Mouse (Mus musculus): ENCODE results near the gene Pfn1.

Gene Pfn1

DNA sequence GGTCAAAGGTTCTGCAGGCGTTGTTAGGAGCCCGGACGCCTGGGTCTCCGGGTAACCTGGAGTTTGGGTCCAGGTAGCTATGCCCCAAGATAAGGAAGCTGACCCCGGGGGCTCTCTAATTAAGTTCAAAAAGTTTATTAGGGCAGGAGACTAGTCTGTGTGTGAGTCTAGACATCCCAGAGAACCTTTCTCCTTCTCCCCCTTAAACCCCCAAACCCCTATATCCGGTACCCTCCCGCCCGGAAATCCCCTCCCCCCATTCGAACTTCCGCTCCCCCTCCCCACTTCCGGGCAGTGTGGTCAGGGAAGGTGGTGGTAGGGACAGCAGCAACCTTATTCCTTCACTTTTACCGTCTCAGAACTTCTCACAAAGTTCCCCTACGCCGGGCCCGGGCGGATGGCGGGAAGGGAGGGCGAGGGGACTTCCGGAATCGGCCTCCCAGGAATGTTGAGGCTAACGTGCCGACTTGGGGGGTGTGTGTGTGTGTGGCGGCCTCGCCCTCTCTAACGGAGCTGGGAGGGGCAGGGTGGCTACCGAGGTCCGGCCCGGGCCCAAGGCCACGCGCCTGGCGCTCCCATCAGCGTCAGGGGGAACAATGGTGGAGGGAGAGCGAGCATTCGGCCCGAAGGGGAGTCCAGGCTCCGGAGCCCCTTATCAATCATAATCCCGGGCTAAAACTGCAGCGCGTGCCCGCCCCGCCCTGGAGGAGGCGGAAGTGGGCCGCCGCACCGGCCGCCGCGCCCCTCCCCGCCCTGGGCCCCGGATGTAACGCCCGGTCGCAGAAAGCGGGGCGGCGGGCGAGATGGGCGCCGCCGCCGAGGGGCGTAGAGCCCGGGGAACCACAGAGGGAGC is 873 bp downstream of the Pfn1 start:
- peak; percentile 69 to 71 for DNase-seq

DNA sequence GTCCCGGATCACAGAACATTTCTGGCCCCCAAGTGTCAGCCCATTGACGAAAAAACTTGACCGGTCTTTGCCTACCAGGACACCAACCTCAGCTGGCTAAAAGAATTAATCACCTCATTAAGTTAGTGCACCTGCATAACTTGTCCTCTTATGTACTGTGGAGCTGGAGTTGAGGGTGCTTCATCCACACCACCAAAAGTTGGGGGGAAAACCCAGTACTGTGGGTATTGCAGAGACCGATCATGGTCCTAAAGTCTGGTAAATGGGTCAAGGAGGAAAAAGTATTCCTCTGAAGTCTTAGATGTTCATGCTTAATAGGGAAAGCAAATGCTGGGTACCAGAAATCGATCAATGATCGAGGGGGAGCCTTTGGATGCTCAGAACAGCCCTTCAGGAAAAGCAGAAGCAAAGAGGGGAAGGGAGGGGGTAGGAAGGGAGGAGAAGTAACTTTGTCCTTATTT is 1.5 kb downstream of the Pfn1 start:
- no peak for DNase-seq

DNA sequence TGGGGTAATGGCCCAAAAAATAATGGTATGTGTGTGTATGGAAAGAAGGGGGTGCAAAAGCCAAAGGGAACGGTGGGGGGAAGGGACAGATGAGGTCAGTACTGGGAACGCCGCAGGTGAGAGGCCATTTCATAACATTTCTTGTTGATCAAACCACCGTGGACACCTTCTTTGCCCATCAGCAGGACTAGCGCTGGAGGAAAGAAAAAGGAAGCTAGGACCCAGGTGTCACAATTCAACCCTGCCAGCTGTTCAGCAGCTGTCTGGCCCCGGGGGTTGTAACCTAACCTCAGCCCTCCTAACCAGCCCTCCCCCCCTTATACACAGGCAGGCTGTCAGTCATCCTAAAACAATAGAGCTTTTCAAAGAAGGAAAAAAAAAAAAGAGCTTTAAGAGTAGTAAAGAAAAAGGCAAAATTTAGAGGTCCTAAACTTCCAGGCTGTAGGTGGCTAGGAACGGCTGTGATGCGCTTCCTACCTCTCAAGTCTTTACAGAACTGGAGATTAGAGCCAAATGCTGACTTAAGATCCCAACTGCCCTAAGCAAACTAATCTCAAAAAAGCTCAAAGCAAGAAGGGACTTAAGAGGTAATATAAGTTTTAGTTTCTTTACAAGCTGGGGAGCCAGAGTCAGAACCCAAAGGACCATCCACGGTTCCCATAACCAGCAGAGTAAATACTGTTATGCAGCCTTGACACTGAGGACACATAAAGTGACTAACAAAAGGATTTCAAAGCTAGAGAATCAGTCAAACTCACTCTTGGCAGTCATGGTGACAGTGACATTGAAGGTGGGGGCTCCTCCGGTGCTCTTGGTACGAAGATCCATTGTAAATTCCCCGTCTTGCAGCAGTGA is 2.2 kb downstream of the Pfn1 start:
- DNase-seq = no peak

DNA sequence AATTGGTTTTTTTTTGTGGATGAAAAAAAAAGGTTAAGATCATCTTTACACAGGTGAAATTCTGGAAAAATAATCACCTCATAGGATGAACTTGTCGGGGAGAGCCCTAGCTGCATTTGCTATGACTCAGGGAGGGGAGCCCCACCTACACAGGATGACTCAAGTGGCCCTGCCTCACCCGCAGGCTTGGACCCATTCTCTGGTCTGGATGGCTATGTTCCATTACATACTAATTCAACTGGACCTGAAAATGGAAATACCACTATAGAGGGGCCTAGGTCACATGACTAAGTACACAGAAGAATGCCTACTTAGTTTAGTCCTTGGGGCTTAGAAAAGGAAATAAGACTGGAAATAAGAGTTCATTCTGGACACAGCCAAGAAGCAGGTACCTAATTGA is 3.1 kb downstream of the Pfn1 start:
- no peak for DNase-seq

DNA sequence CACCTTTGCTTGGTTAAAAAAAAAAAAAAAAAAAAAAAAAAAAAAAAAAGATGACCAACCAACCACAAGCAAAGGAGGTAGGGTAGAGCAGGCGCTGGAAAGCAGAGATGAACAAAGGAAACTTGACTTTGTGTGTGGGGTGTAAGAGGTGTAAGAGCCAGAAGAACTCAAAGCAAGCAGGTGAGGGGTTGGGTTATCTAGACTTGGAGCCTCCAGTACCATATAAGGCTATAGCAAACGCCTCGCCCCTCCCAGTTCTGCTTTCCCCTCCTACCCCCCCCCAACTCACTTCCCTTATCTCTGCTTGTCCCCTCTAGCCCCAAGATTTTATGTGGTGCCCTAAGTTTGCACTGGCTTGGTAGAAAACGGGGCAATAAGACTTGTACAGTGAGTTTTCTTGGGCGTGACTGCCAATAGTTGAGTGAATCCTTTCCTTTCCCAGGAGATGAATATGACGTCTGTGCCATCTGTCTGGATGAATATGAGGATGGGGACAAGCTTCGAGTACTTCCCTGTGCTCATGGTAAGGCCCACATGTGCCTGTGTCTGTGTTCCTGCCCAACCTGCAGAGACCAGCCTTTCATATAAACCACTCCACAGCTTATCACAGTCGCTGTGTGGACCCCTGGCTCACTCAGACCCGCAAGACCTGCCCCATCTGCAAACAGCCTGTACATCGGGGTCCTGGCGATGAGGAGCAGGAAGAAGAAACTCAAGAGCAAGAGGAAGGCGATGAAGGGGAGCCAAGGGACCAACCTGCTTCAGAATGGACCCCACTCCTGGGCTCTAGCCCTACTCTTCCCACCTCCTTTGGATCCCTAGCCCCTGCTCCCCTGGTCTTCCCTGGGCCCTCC is 3.9 kb downstream of the Pfn1 start:
- DNase-seq = no peak

DNA sequence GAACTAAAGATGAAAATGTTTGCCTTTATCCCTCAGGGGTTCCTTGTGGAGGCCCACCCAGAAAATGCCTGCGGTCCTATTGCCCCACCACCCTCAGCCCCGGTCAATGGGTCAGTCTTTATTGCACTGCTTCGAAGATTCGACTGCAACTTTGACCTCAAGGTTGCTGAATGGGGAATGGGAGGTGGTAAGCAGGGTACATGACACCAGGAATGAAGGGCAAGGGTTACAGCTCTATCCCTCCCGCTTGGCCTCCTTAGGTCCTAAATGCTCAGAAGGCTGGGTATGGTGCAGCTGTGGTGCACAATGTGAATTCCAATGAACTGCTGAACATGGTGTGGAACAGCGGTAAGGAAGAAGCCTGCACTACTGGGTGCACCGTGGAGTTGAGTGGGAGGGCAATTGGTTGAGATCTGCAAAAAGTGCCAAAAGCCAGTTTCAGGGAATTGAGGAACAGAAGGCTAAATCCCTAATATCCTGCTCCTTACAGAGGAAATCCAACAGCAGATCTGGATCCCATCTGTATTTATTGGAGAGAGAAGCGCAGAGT is 5.2 kb downstream of the Pfn1 start:
- no peak for DNase-seq

DNA sequence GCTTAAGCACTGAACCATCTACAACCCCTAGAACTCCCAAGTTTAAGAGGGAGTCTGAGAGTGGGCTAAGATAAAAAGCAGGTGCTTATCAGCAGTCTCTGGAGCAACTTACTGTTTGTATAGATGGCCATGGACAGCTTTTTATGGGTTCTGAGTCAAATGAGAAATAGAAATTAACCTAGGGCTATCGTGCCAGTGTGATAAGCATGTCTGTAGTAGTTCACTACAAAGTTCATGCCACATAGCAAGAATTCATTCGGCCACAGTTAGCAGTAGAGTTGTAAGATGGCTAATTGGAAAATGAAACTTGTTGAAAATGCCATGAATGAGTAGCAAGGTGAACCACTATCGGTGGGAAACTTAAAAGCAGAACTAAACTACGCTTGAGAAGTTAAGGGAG is 5.9 kb downstream of the Pfn1 start:
- no peak for DNase-seq

DNA sequence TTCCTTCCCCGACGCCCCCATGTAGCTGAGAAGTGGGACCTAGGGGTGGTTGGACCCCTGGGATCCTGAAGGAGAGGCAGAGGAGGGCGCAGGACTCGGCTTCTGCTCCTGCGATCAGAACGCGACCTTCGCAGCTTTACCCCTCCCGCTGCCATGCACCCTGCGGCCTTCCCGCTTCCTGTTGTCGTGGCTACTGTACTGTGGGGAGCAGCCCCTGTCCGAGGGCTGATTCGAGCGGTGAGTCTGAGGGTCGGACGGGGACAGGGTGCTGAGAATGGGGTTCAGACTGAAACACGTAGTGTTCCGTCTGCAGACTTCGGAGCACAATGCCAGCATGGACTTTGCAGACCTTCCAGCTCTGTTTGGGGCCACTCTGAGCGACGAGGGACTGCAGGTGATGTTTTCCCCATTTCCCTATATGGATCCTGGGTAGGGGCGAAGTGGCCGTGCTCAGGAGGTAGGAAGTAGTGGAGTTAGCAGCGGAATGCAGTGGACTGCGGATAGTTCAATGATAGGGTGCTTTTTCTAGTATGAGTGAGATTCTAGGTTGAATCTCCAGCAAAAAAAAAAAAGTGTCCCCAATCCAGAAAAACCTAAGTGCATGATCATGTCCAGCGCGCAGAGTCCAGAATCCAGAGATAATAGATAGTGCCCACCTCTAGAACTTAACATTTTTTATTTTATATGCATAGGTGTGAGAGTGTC is 6.6 kb downstream of the Pfn1 start:
- peak in 1 of 2 experiments; percentile 28 for DNase-seq

DNA sequence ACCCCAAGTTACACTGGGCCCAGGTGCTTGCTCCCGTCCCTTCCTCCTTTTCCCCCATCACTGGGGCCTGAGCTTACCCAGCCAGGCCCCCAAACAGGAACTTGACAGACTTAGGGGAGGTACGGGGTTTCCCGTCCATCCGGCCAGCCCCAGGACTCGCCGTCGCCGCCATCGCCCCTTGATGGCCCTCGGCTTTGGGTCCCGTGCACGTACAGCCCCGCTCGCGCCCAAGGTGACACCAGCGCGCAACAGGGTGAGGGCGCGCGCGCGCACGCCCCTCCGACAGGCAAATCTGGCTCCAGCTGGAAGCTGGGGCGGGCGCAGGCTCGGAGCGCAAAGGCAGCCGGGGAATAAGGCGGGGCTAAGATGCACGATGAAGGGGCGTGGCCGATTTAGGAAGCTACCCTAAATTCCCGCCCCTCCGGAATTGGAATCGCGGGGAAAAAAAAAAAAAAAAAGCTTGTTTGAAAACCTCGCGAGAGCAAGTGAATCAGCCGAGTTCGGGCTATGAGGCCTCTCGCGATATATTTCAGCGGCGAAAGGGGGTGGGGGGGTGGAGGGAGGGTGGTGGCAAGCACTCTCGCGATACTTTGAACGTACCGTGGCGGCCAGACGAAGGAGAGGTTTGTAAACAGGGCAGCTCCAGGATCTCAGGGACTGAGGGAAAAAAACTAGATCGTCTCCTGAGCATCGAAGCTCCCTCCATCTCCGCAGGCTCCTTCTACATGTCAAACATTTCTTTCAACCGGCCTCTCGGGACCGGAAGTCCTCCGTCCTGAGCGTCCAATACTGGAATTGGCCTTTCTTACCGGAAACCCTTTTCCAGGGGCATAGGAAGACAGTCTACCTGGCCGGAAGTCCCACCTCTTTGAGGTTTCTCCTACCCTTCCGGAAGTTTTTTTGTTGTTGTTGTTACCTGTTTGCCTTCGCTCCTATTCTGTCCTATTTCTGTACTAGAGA is 7.5 kb downstream of the Pfn1 start, which contains the start of the genes Rnf167 and Slc25a11:
Rnf167 (plus strand) TSS at position 545 of the 960 bp plus-strand sequence.
Slc25a11 (minus strand) TSS at position 789 of the 960 bp plus-strand sequence.
- peak; percentile 97 to 98 for DNase-seq

DNA sequence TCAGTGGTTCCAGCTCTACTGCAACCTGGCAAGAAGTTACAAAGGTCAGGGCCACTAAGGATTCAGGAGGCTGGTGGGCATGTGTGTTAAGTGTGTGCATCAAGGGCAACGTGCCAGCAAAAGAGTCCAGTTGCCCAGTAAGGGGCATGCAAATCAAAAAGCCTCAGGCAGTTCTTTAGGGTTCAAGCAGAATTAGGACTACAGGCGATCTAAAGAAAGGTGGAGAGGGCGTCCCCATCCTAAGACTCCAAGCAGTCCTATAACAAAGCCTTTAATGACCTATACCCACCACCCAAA is 8.2 kb downstream of the Pfn1 start:
- DNase-seq = no peak

DNA sequence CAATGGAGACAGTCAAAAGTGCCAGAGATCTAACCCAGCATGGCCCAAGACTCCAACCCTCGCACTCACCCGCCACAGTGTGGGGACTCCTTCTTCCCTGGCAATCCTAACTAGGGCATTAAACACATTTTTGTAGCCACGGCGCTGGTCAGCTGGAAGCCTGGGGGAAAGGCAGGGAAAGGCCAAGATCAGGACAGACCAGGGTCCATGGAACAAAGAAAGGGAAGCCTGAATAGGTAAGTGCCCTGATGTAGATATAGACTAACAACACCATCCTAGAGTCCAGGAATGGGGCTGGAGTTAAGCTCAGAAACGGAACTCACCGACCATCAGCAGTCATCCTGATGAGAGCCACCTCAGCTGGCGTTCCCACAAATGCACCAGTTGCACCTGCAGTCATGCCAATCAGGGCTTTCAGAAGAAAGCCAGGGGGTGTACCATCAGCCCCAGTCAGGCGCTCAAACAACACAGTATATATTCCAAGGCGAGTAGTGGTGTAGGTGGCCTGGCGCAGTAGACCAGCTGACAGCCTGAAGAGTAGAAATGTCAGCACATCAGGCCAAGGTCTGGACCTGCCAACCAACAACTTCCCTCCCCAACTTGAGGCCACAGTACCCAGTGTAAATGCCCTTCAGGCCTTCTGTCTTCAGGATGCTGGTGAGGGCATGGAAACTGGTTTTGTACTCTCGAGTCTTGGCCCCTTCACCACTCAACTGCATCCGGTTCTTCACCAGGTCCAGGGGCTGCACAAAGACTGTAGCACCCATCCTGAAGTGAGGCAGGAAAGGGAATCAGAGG is 8.8 kb downstream of the Pfn1 start:
- DNase-seq = no peak

DNA sequence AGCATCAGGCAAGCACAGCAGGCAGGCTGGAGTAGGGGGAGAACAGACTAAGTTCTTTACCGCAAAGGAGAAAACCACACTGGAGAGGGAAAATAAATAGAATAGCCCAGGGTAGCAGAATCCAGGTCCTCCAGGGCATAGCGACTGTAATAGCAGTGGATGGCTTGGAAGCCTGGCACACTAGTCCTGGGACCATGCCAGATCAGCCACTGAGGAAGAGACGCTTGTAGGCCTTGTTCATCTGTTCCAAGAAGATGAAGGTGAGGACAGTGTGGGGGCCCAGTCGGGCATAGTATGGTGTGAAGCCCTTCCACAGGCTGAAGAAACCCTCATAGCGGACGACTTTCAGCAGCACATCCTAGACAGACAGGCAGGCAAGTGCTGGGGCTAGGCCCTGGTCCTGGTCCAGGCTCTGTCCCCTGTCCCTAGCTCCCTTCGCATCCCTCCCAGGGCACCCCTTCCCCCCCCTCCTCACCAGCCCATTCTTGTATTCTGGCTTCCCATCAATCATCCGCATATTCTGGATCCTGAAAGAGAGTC is 9.8 kb downstream of the Pfn1 start:
- DNase-seq = no peak

DNA sequence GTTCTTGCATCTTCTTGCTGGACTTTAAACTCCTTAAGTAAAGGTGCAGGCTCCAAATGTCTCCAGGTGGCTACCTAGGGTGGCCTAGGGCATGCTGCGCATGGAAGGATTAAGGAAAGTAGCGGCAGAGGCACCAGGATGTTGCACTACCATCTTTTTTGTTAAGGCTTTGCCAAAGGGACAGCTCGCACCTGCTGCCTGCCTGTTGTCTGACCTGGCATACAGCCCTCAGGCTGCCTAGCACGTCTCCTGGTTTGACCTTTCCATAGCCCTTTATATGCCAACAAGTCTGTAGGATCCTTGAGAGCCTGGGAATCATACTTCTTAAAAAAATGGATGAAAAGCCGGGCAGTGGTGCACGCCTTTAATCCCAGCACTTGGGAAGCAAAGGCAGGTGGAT is 11.4 kb downstream of the Pfn1 start:
- DNase-seq = no peak

DNA sequence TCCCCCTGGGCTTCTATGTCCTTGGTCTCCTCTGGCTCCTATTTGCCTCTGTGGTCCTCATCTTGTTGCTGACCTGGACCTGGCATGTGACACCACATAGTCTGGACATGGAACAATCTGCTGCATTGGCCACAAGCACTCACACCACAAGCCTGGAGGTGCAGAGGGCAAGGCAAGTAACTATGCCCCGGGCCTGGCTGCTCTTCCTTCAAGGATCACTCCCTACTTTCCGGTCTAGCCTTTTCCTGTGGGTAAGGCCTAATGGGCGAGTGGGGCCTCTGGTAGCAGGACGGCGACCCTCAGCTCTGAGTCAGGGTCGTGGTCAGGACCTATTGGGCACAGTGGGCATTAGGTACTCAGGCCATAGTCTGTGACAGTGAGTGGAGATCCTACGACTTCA is 13.2 kb downstream of the Pfn1 start:
- DNase-seq = no peak

DNA sequence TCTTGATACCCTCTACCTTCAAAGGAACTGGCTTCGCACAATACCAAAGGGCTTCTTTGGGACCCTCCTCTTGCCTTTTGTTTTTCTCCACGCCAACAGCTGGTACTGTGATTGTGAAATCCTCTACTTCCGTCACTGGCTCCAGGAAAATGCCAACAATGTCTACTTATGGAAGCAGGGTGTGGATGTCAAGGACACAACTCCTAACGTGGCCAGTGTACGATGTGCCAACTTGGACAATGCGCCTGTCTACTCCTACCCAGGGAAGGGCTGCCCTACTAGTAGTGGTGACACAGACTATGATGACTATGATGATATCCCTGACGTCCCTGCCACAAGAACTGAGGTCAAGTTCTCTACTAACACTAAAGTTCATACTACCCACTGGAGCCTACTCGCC is 14.5 kb downstream of the Pfn1 start:
- peak in 1 of 2 experiments; percentile 51 for DNase-seq

DNA sequence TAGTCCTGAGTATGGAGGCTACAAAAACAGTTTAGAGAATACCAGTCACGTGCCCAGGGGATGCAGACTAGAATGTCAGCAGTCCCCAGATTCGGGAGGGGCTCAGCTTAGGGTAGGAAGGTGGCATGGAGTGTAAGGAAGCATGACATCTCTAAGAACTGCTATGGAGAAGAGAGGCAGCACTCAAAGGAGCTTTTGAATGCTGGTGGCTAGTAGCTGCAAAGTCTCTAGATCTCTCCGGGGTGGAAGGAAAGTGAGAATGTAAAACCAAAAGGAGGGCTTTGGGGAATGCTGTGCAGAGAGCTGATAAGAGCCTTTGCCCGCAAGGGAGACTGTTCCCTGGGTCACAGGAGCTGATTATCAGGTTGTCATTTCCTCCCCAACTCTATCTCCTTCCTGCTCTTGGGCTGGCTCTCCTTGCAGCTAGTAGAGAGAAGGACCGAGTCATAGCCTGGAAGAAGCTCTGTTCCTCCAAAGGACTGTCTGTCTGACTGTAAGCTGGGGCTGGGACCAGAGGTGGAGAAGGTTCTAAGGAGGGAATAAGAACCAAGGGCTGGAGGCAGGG is 15.6 kb downstream of the Pfn1 start, which contains the start of gene Gp1ba:
Gp1ba (plus strand) TSS at position 409 of the 565 bp plus-strand sequence.
- no peak for DNase-seq

DNA sequence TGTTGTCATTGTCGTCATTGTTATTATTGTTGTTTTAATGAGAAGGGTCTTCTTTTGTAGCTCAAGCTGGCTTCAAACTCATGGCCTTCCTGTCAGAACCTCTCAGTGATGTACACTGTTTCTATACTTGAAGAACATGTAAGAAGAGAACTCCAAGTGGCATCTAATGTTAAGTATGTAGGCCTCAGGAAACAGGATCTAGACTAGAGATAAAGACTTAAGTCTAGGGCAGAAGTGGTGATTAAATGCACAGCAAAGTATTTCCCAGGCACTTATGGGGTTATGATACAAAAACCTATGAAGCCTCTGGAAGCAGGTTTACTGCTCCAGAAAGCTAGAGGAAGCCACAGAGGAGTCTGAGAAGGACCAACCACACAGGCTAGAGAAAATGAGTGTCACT is 16.2 kb downstream of the Pfn1 start:
- no peak for DNase-seq

DNA sequence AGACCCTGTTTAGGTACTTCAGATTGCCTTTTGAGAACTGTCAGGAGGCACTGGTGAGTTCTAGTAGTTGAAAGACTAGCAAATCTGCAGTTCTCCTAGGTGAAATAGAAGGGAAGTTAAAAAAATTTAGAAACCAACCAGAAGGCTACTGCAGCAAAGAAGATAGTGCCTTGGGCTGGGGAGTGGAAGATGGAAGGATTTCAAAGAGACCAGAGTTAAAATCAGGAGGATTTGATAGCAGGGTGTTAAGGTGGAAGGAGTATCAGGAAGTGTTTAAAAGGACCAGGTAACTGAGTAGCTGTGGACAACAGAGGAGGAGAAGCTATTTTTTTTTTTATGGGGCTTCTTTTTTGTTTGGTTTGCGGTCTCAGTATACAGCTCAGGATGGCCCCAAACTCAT is 16.7 kb downstream of the Pfn1 start:
- DNase-seq = no peak

DNA sequence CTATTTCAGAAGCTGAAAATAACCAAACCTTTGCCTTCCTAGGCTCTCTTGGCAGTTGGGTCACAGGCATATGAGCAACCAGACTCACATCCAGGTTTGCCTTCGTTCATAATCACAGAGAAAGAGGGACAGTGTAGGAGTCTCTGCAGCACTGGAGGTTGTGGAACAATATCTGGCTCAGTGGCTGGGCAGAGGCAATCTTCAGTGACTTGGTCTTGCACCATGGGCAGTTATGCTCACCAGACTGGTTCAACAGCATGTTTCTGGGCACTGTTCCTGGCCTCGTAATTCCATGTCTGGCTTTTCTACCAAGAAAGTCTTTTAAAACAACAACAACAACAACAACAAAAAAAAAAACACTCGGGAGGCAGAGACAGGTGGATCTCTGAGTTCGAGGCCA is 18.8 kb downstream of the Pfn1 start:
- DNase-seq = no peak
